Mouse (Mus musculus) midbrain, embryonic 10.5 days (tissue): ENCODE results near the gene Pfdn4. TPM values are rescaled to one million over a fixed set of nuclear protein-coding genes. Genes with fewer than 3 reads are reported as not detected.

ENCODE experiments used
- DNase-seq: peaks from one replicate; pipeline ENCODE4 v3.0.0-alpha.2; 2017; ENCODE audit warnings: low spot score
- H3K27ac ChIP-seq: fragments of 300-500 bp; sonication (generic); replicated peaks from 2 replicates; pipeline ENCODE4 v1.5.1; 2016; ENCODE audit warnings: mild to moderate bottlenecking
- H3K27me3 ChIP-seq: fragments of 300-500 bp; sonication (generic); 2 replicates; pipeline ENCODE4 v1.6.1; 2016; ENCODE audit warnings: low read depth, mild to moderate bottlenecking; ENCODE audit not compliant: poor library complexity, severe bottlenecking
- H3K36me3 ChIP-seq: fragments of 300-500 bp; sonication (generic); 2 replicates; pipeline ENCODE4 v1.6.1; 2016; ENCODE audit warnings: mild to moderate bottlenecking, moderate library complexity
- H3K4me1 ChIP-seq: fragments of 300-500 bp; sonication (generic); 2 replicates; pipeline ENCODE4 v1.6.1; 2016
- H3K4me3 ChIP-seq: fragments of 300-500 bp; sonication (generic); 2 replicates; pipeline ENCODE4 v1.5.1; 2016; ENCODE audit warnings: mild to moderate bottlenecking, moderate library complexity
- H3K9me3 ChIP-seq: fragments of 300-500 bp; sonication (generic); replicated peaks from 2 replicates; pipeline ENCODE4 v1.6.1; 2016; ENCODE audit warnings: mild to moderate bottlenecking
- WGBS: fragments of 180-500 bp; shearing (Covaris S2); methylation state at CpG from one replicate; pipeline ENCODE4 v1.1.7; 2016; 5-methylcytosine and 5-hydroxymethylcytosine counted together
- polyA plus RNA-seq: library from polyadenylated mRNA; unstranded; fragments of >200 nt; fragmentation: Nextera tagmentation; extraction: Ambion mirVana; gene quantifications from 2 replicates; pipeline ENCODE4 v1.2.1, GENCODE M21; 2016

The Pfdn4 gene
- polyA plus RNA-seq, 1 experiment from 2014 or later = 106 TPM

- Histone ChIP-seq H3K27ac (no peak overlapping the region), H3K9me3 (no peaks in the 10 kb centered on the region), H3K36me3 (no peaks in the 10 kb centered on the region), H3K27me3 (no peaks in the 10 kb centered on the region), H3K4me3 (no peak overlapping the region), H3K4me1 (peaks cover 17% of the 10 kb centered on the region)
- DNase-seq = no peak
- 82% methylated on average over 5 of the region's 5 CpGs for WGBS
Observed at GRCm38 (mm10) chr2:170543625-170544024, 47.4 kb downstream of the Pfdn4 start.

GRCm38 (mm10) chr2:170544159-170544558 is 47.9 kb downstream of the Pfdn4 start:
- Histone ChIP-seq H3K27ac (no peak overlapping the region), H3K9me3 (no peaks in the 10 kb centered on the region), H3K36me3 (no peaks in the 10 kb centered on the region), H3K27me3 (no peaks in the 10 kb centered on the region), H3K4me1 (peaks cover 19% of the 10 kb centered on the region), H3K4me3 (no peak overlapping the region)
- 86% methylated on average over 3 of the region's 3 CpGs for WGBS
- DNase-seq = no peak

- H3K4me1 ChIP-seq = peaks cover 20% of the 10 kb centered on the region
- no peak overlapping the region for H3K27ac ChIP-seq
- H3K27me3 ChIP-seq = no peaks in the 10 kb centered on the region
- H3K4me3 ChIP-seq = no peak overlapping the region
- 93% methylated on average over 7 of the region's 7 CpGs for WGBS
- DNase-seq = no peak
- H3K9me3 ChIP-seq = no peaks in the 10 kb centered on the region
- no peaks in the 10 kb centered on the region for H3K36me3 ChIP-seq
Observed at GRCm38 (mm10) chr2:170544950-170545349, 48.7 kb downstream of the Pfdn4 start.

DNA sequence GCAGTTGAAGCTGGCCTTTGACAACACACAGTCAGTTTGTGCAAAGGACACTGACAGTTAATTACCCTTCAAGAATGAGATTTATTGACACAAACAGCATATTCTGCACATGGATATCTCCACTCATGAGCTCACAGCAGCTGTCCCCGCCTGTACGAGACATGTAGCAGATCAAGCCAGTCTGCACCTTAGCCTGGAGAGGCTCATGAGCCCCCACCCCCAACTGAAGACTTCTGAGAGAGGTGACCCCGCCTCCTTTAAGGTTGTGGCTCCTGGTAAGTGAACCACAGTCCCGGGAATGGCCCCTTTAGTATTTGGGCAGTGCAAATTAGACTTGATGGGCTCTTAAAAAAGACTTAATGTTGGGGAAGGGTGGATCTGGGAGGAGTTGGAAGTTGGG is 49.5 kb downstream of the Pfdn4 start:
- H3K4me1 ChIP-seq = peaks cover 20% of the 10 kb centered on the region
- no peaks in the 10 kb centered on the region for H3K9me3 ChIP-seq
- DNase-seq = no peak
- H3K27me3 ChIP-seq = no peaks in the 10 kb centered on the region
- WGBS = 66% methylated on average over 4 of the region's 4 CpGs
- no peaks in the 10 kb centered on the region for H3K36me3 ChIP-seq
- H3K27ac ChIP-seq = no peak overlapping the region
- H3K4me3 ChIP-seq = no peak overlapping the region

DNA sequence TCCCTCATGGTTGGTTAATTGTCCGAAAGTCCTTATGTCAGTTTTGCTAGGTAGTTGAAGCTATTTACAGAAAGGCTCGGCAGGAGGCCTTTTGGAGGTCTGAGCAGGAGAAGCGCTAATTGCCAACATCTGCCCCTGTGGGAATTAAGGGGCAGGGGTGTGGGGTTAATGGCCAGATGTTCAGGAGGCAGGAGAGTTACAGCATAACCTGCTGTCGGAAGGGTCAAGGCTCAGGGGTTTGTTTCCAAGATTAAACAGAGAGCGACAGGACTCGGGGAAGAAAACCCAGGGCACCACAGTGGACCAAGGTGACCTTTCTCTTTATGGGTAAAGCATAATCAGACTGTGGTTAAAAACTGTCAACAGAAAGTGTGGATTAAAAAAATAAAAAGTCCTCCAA is 51.3 kb downstream of the Pfdn4 start:
- 19% methylated on average over 6 of the region's 6 CpGs for WGBS
- Histone ChIP-seq H3K27me3 (no peaks in the 10 kb centered on the region), H3K4me1 (peaks cover 24% of the 10 kb centered on the region), H3K36me3 (no peaks in the 10 kb centered on the region), H3K9me3 (no peaks in the 10 kb centered on the region), H3K4me3 (no peak overlapping the region), H3K27ac (no peak overlapping the region)
- DNase-seq = peak; percentile 44

DNA sequence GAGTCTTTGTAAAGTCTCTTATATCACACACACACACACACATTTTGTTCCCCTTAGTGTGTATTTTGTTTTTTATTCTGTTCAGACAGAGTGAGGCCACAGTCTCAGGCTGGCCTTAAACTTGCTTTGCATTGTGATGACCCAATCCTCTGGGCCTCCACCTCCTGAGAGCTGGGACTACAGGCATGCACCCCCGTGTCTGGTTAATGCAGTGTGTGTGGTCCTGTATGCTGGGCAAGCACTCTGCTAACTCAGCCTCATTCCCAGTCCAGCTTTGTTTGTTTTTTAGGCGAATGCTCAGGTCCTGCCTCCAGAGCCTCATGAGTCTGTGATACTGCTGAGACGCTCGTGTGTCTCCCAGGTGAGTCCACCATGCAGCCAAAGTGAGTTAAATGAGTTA is 51.8 kb downstream of the Pfdn4 start:
- H3K9me3 ChIP-seq = no peaks in the 10 kb centered on the region
- no peaks in the 10 kb centered on the region for H3K27me3 ChIP-seq
- no peaks in the 10 kb centered on the region for H3K36me3 ChIP-seq
- no peak overlapping the region; the same call in 1 of the 2 replicates for H3K27ac ChIP-seq
- peaks cover 24% of the 10 kb centered on the region for H3K4me1 ChIP-seq
- H3K4me3 ChIP-seq = no peak overlapping the region
- DNase-seq = no peak
- WGBS = 38% methylated on average over 4 of the region's 4 CpGs

DNA sequence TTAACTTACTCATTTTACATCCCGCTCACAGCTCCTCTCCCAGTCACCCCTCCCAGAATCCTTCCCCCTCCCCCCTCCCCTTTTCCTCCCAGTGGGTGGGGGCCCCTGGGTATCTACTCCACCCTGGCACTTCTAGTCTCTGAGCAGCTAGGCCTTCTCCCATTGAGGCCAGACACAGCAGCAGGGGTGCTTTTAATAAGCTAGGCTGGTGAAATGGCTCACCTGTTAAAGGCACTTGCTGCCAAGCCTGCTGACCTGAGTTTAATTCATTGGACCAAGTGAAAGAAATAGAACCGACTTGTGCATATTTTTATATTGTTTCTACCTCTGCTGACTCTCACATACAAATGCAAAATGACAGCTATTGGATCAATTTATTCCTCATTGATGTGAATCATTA is 52.9 kb downstream of the Pfdn4 start:
- 81% methylated on average over 2 of the region's 2 CpGs for WGBS
- Histone ChIP-seq H3K36me3 (no peaks in the 10 kb centered on the region), H3K27ac (no peak overlapping the region), H3K4me3 (no peak overlapping the region), H3K9me3 (no peaks in the 10 kb centered on the region), H3K27me3 (no peaks in the 10 kb centered on the region), H3K4me1 (peaks cover 24% of the 10 kb centered on the region)
- DNase-seq = no peak

DNA sequence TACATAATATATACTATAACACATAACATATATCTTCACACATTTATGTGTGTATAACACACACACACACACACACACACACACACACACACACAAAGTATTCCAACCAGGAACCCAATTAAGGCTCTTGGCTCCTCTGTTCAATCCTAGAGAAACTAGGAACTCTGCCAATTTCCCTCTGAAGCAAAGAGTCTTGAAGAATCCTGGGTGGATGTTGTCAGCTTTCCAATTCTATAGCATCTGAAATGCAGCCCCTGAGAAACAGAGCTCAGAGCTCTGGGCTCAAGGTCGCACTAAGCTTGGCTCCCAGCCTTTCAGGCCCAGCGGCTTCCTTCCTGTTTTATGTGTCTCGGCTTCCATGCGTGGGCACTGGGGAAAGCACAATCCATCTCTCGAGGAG is 54.0 kb downstream of the Pfdn4 start:
- Histone ChIP-seq H3K36me3 (no peaks in the 10 kb centered on the region), H3K4me3 (no peak overlapping the region), H3K9me3 (no peaks in the 10 kb centered on the region), H3K27ac (no peak overlapping the region), H3K4me1 (peaks cover 24% of the 10 kb centered on the region), H3K27me3 (no peaks in the 10 kb centered on the region)
- WGBS = 69% methylated on average over 5 of the region's 5 CpGs
- no peak for DNase-seq

DNA sequence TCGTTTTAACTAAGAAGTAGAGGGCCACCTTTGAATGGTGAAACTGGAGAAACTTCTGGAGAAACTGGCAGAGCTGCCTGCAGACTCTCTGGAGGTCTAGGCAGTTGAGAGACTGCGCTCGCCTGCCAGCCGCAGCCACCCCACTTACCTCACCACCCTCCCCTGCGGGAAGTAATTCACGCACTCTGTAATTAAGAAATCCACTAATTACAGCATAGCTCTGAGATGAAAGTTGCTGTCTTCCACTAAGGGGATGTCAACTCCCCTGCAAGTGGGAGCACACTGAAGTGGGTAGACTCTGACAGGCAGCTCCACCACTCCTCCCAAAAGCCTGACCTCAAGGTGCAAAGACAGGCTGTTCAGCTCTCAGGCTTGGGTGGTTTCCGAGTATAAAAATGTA is 55.9 kb downstream of the Pfdn4 start:
- no peaks in the 10 kb centered on the region for H3K27me3 ChIP-seq
- no peak overlapping the region for H3K4me3 ChIP-seq
- no peak for DNase-seq
- H3K4me1 ChIP-seq = peaks cover 24% of the 10 kb centered on the region
- H3K9me3 ChIP-seq = no peaks in the 10 kb centered on the region
- no peaks in the 10 kb centered on the region for H3K36me3 ChIP-seq
- 84% methylated on average over 7 of the region's 7 CpGs for WGBS
- no peak overlapping the region for H3K27ac ChIP-seq

- H3K27me3 ChIP-seq = no peaks in the 10 kb centered on the region
- no peaks in the 10 kb centered on the region for H3K36me3 ChIP-seq
- H3K27ac ChIP-seq = no peak overlapping the region
- no peak overlapping the region for H3K4me3 ChIP-seq
- peaks cover 6% of the 10 kb centered on the region for H3K4me1 ChIP-seq
- 75% methylated on average over 15 of the region's 15 CpGs for WGBS
- H3K9me3 ChIP-seq = no peaks in the 10 kb centered on the region
- no peak for DNase-seq
Observed at GRCm38 (mm10) chr2:170563956-170564855, 68.0 kb downstream of the Pfdn4 start.

GRCm38 (mm10) chr2:170564995-170565394 is 68.8 kb downstream of the Pfdn4 start:
- 95% methylated on average over 8 of the region's 8 CpGs for WGBS

More at GRCm38 (mm10) chr2:170564995-170565394, 68.8 kb downstream of the Pfdn4 start:
- no peak overlapping the region for H3K27ac ChIP-seq
- no peaks in the 10 kb centered on the region for H3K9me3 ChIP-seq
- H3K4me3 ChIP-seq = no peak overlapping the region
- no peaks in the 10 kb centered on the region for H3K27me3 ChIP-seq
- H3K4me1 ChIP-seq = peaks cover 6% of the 10 kb centered on the region
- no peaks in the 10 kb centered on the region for H3K36me3 ChIP-seq
- no peak for DNase-seq
